Mouse (Mus musculus) CH12.LX (cell line): ENCODE data around the gene Akr1b8. TPM values are rescaled to one million over a fixed set of nuclear protein-coding genes. Genes with fewer than 3 reads are reported as not detected.

Source experiments
- DNase-seq: peaks from one replicate; pipeline ENCODE4 v3.0.0-alpha.2; 2013; ENCODE audit errors: extremely low read depth
- H3K27ac ChIP-seq: 2 replicates; pipeline ENCODE4 v1.5.1; 2012; ENCODE audit warnings: low read depth, mild to moderate bottlenecking, control low read depth, moderate library complexity; ENCODE audit not compliant: insufficient read depth
- H3K27me3 ChIP-seq: replicated peaks from 2 replicates; pipeline ENCODE3; 2012; ENCODE audit warnings: inconsistent platforms
- H3K36me3 ChIP-seq, 2 experiments: replicated peaks in 1 of 2; 2 replicates each; pipeline versions ENCODE3 to v1.6.1; 2012; ENCODE audit warnings: inconsistent platforms in 1 of 2, low read length in 1 of 2, mild to moderate bottlenecking in 1 of 2, mixed read lengths in 1 of 2, moderate library complexity in 1 of 2; ENCODE audit not compliant: control insufficient read depth in 1 of 2, insufficient read depth in 1 of 2
- H3K4me1 ChIP-seq, 2 experiments: 2 replicates each; pipeline ENCODE4 v1.6.1; 2012; ENCODE audit warnings: inconsistent platforms in 1 of 2, moderate library complexity in 1 of 2; ENCODE audit not compliant: insufficient read depth in 2 of 2, control insufficient read depth in 1 of 2
- H3K4me2 ChIP-seq: 2 replicates; pipeline ENCODE4 v1.6.1; 2012; ENCODE audit warnings: low read depth, mild to moderate bottlenecking, control low read depth; ENCODE audit not compliant: poor library complexity, insufficient read depth, severe bottlenecking
- H3K4me3 ChIP-seq, 3 experiments: fragments of 150-350 bp in 1 of 3; sonication (generic) in 1 of 3; replicated peaks in 1 of 3; 2 replicates each; pipeline versions ENCODE3 to v1.5.1; 2011 to 2012; ENCODE audit warnings: low read depth in 2 of 3, low read length in 2 of 3, mild to moderate bottlenecking in 2 of 3, moderate library complexity in 2 of 3, control low read depth in 1 of 3, improper control_type of control experiment in 1 of 3, inconsistent platforms in 1 of 3, mixed read lengths in 1 of 3; ENCODE audit not compliant: poor library complexity in 1 of 3
- H3K79me2 ChIP-seq: replicated peaks from 2 replicates; pipeline ENCODE4 v1.6.1; 2012; ENCODE audit warnings: mild to moderate bottlenecking, moderate library complexity; ENCODE audit not compliant: control insufficient read depth, poor library complexity, insufficient read depth, severe bottlenecking; ENCODE audit errors: extremely low read depth
- H3K9ac ChIP-seq: 2 replicates; pipeline ENCODE4 v1.6.1; 2012; ENCODE audit warnings: low read depth, mild to moderate bottlenecking, control low read depth, moderate library complexity; ENCODE audit not compliant: insufficient read depth
- H3K9me3 ChIP-seq: replicated peaks from 2 replicates; pipeline ENCODE3; 2012; ENCODE audit warnings: low read length, inconsistent platforms, mixed read lengths
- BHLHE40 ChIP-seq: IDR thresholded peaks from 2 replicates; pipeline ENCODE4 v1.6.1; 2011; ENCODE audit warnings: mild to moderate bottlenecking, low read depth, low read length, improper control_type of control experiment
- E2F4 ChIP-seq: IDR thresholded peaks from 2 replicates; pipeline ENCODE4 v1.6.1; 2011; ENCODE audit warnings: low read depth, low read length, improper control_type of control experiment; ENCODE audit not compliant: insufficient replicate concordance
- ELF1 ChIP-seq: IDR thresholded peaks from 2 replicates; pipeline ENCODE4 v1.6.1; 2014; ENCODE audit warnings: low read depth, mild to moderate bottlenecking, inconsistent platforms, low read length, improper control_type of control experiment
- ETS1 ChIP-seq: conservative IDR thresholded peaks from 2 replicates; pipeline ENCODE4 v1.6.1; 2012; ENCODE audit warnings: low read depth, mild to moderate bottlenecking, inconsistent platforms, low read length, improper control_type of control experiment, moderate library complexity
- GABPA ChIP-seq: IDR thresholded peaks from 2 replicates; pipeline ENCODE4 v1.6.1; 2012; ENCODE audit warnings: low read depth, low read length, improper control_type of control experiment, inconsistent platforms; ENCODE audit not compliant: insufficient replicate concordance
- IRF4 ChIP-seq: IDR thresholded peaks from 2 replicates; pipeline ENCODE4 v1.6.1; 2014; ENCODE audit warnings: low read depth, mild to moderate bottlenecking, inconsistent platforms, low read length, improper control_type of control experiment
- KAT2A ChIP-seq: IDR thresholded peaks from 2 replicates; pipeline ENCODE4 v1.6.1; 2012; ENCODE audit warnings: low read length, improper control_type of control experiment, inconsistent platforms; ENCODE audit not compliant: insufficient replicate concordance
- NELFE ChIP-seq: IDR thresholded peaks from 2 replicates; pipeline ENCODE4 v1.6.1; 2011; ENCODE audit warnings: low read depth, low read length, improper control_type of control experiment
- NRF1 ChIP-seq: IDR thresholded peaks from 2 replicates; pipeline ENCODE4 v1.6.1; 2014; ENCODE audit warnings: low read depth, mild to moderate bottlenecking, inconsistent platforms, low read length, improper control_type of control experiment, moderate library complexity
- SMC3 ChIP-seq: IDR thresholded peaks from 2 replicates; pipeline ENCODE4 v1.6.1; 2011; ENCODE audit warnings: low read depth, low read length, improper control_type of control experiment
- TCF12 ChIP-seq: IDR thresholded peaks from 2 replicates; pipeline ENCODE4 v1.6.1; 2014; ENCODE audit warnings: low read depth, mild to moderate bottlenecking, inconsistent platforms, low read length, improper control_type of control experiment
- ZC3H11A ChIP-seq: IDR thresholded peaks from 2 replicates; pipeline ENCODE4 v1.6.1; 2012; ENCODE audit warnings: low read depth, mild to moderate bottlenecking, inconsistent platforms, low read length, improper control_type of control experiment
- ZNF384 ChIP-seq: IDR thresholded peaks from 2 replicates; pipeline ENCODE4 v1.6.1; 2012; ENCODE audit warnings: low read depth, low read length, improper control_type of control experiment, inconsistent platforms
- dilution Hi-C: fragments of 300-500 bp; cut with MboI; formaldehyde crosslinking; loops from 2 replicates; pipeline ENCODE4 v1.14.3; 2020; ENCODE audit warnings: low sequenced_read_pairs; ENCODE audit not compliant: extremely low pct_unique_long_range_greater_than_20kb, extremely low pct_ligation_motif_present
- in situ Hi-C: fragments of 300-500 bp; cut with MboI; formaldehyde crosslinking; loops from 3 replicates; pipeline ENCODE4 v1.14.3; 2019; ENCODE audit warnings: low sequenced_read_pairs, low pct_ligation_motif_present, low pct_unique_long_range_greater_than_20kb, mixed read lengths
- polyA plus RNA-seq: library from polyadenylated mRNA; unstranded; fragments of >175 nt; gene quantifications from 2 replicates; pipeline ENCODE4 v1.2.1, GENCODE M21; 2012; ENCODE audit warnings: low read depth; ENCODE audit not compliant: insufficient read length
- total RNA-seq, 2 experiments: library from RNA; depleted of rRNA; stranded (reverse); fragments of 300-350 nt in 1 of 2; fragments of >200 nt in 1 of 2; gene quantifications; 2 replicates each; pipeline ENCODE4 v1.2.3; 2012 to 2014

Gene Akr1b8
- total and polyA plus RNA-seq, 3 experiments: 0.21 TPM; not detected in 2

- Histone ChIP-seq H3K27ac (no peak overlapping the region), H3K27me3 (no peaks in the 10 kb centered on the region), H3K36me3 (no peaks in the 10 kb centered on the region), H3K4me3 (no peak overlapping the region), H3K9ac (no peak overlapping the region), H3K4me1 (peaks cover 0 to 5% of the 10 kb centered on the region in 2 experiments; a peak in 2 of 4 replicates), H3K79me2 (no peaks in the 10 kb centered on the region), H3K9me3 (no peaks in the 10 kb centered on the region), H3K4me2 (no peak overlapping the region)
- in situ Hi-C loops: no loop called here
- dilution Hi-C loops: no loop called here
- DNase-seq: no peak
- TF ChIP-seq ETS1 (no peak), ELF1 (no peak), TCF12 (no peak), NELFE (no peak), GABPA (no peak), SMC3 (no peak), ZC3H11A (no peak), ZNF384 (no peak)
These were observed 16.1 kb upstream of the Akr1b8 start for GRCm38 (mm10) chr6:34337799-34338198.

DNA sequence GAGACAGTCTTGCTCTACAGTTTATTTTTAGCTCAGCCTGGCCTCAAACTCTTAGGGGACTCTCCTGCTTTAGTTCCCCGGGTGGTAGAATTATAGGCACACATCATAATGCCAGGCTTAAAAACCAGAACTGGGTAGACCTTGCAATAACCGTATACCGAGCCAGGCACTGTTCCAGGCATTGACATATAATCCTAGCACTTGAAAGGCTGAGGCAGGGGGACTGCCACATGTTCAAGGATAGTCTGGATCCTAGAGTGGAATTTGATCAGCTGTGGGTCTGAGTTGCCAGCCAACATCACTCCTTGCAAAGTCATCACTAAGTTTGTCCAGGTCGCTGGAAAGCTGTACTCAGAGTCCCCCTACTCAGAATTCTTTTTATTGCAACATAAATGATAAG is 11.9 kb upstream of the Akr1b8 start:
- H3K9ac ChIP-seq: no peak overlapping the region
- no peak for TF ChIP-seq IRF4
- H3K4me2 ChIP-seq: no peak overlapping the region
- H3K9me3 ChIP-seq: no peaks in the 10 kb centered on the region
- peaks cover 4 to 35% of the 10 kb centered on the region in 2 experiments; a peak in 3 of 4 replicates for H3K4me1 ChIP-seq
- H3K36me3 ChIP-seq: no peaks in the 10 kb centered on the region
- no peaks in the 10 kb centered on the region for H3K79me2 ChIP-seq
- dilution Hi-C loops: no loop called here
- no peak overlapping the region for H3K27ac ChIP-seq
- in situ Hi-C loops: loop anchor here (10.0 kb wide), 1 partner anchor 47 kb away; no protein-coding TSS in a partner anchor
- DNase-seq: no peak
- no peak overlapping the region for H3K4me3 ChIP-seq
- no peaks in the 10 kb centered on the region for H3K27me3 ChIP-seq

GRCm38 (mm10) chr6:34342476-34342875 is 11.4 kb upstream of the Akr1b8 start:
- H3K4me3 ChIP-seq: no peak overlapping the region
- H3K27ac ChIP-seq: no peak overlapping the region
- H3K27me3 ChIP-seq: no peaks in the 10 kb centered on the region
- no peaks in the 10 kb centered on the region for H3K9me3 ChIP-seq
- dilution Hi-C loops: no loop called here
- H3K4me2 ChIP-seq: no peak overlapping the region
- no peaks in the 10 kb centered on the region for H3K36me3 ChIP-seq
- H3K4me1 ChIP-seq: peaks cover 4 to 35% of the 10 kb centered on the region in 2 experiments; a peak in 3 of 4 replicates
- in situ Hi-C loops: loop anchor here (10.0 kb wide), 1 partner anchor 48 kb away; no protein-coding TSS in a partner anchor
- H3K79me2 ChIP-seq: no peaks in the 10 kb centered on the region
- no peak for TF ChIP-seq BHLHE40
- no peak for TF ChIP-seq NRF1
- no peak for TF ChIP-seq KAT2A
- no peak for TF ChIP-seq E2F4
- TF ChIP-seq, all 38 proteins: peak for 0
- DNase-seq: no peak
- H3K9ac ChIP-seq: no peak overlapping the region
